Mouse (Mus musculus) intestine, embryonic 16.5 days (tissue): ENCODE measurements around the gene Magi1. TPM values are rescaled to one million over a fixed set of nuclear protein-coding genes. Genes with fewer than 3 reads are reported as not detected.

ENCODE experiments used
- ATAC-seq: fragments of 200-750 bp; cut with Nextera tagmentation; 2 replicates; pipeline ENCODE4 v1.8.0; 2017; ENCODE audit warnings: moderate TSS enrichment, moderate library complexity
- H3K27ac ChIP-seq: fragments of 300-500 bp; sonication (generic); 2 replicates; pipeline ENCODE4 v1.5.1; 2014; ENCODE audit warnings: mild to moderate bottlenecking, low read length
- H3K27me3 ChIP-seq: fragments of 300-500 bp; sonication (generic); replicated peaks from 2 replicates; pipeline ENCODE4 v1.6.1; 2014; ENCODE audit warnings: low read length, control low read depth, mixed read lengths; ENCODE audit not compliant: control insufficient read depth, insufficient read depth
- H3K36me3 ChIP-seq: fragments of 300-500 bp; sonication (generic); 2 replicates; pipeline ENCODE4 v1.6.1; 2014; ENCODE audit warnings: low read length, control low read depth; ENCODE audit not compliant: control insufficient read depth, insufficient read depth
- H3K4me1 ChIP-seq: fragments of 300-500 bp; sonication (generic); 2 replicates; pipeline ENCODE4 v1.6.1; 2014; ENCODE audit warnings: low read length, control low read depth, mixed read lengths; ENCODE audit not compliant: control insufficient read depth, insufficient read depth
- H3K4me2 ChIP-seq: fragments of 300-500 bp; sonication (generic); 2 replicates; pipeline ENCODE4 v1.6.1; 2014; ENCODE audit warnings: low read depth, low read length, control low read depth
- H3K4me3 ChIP-seq: fragments of 300-500 bp; sonication (generic); 2 replicates; pipeline ENCODE4 v1.5.1; 2014; ENCODE audit warnings: mild to moderate bottlenecking, low read length
- H3K9ac ChIP-seq: fragments of 300-500 bp; sonication (generic); 2 replicates; pipeline ENCODE4 v1.6.1; 2014; ENCODE audit warnings: low read depth, low read length
- H3K9me3 ChIP-seq: fragments of 300-500 bp; sonication (generic); 2 replicates; pipeline ENCODE4 v1.6.1; 2016; ENCODE audit warnings: low read length, control low read depth; ENCODE audit not compliant: control insufficient read depth
- WGBS: fragments of 180-500 bp; shearing (Covaris S2); extraction: QIAGEN DNeasy Blood & Tissue Kit; methylation state at CpG from one replicate; pipeline ENCODE4 v1.1.7; 2014; 5-methylcytosine and 5-hydroxymethylcytosine counted together
- polyA plus RNA-seq: library from polyadenylated mRNA; unstranded; fragments of >200 nt; fragmentation: Nextera tagmentation; extraction: Ambion mirVana; gene quantifications from 2 replicates; pipeline ENCODE4 v1.2.1, GENCODE M21; 2015

The Magi1 gene
- polyA plus RNA-seq, 1 experiment from 2014 or later = 6.7 TPM

DNA sequence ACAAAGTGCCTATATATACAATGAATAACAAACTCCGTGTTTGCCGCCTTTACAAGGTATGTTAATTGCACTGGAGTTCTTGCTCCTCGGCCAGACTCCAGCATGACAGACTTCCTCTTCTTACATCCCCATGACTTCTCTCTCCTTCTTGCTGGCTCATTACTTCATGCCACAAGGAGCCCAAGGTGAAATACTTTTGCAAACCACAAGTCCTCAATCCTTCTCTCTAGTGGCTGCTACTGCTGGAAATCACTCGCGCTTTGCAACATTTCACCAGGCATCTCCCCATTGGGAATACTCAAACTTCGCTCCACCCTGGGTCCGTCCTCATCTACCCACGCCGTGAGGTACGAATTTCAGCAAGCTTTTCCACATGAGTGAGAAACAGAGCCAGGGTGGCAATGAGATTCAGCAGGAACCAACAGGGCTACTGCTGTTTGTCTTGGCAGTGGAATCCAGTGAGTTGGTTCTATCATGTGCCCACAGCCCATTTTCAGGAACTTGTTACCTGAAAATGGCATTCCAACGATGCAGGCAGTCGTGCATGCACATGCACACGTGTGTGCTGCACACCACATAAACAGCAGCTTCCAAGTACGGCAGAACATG lies 88.3 kb downstream of the Magi1 start:
- Histone ChIP-seq H3K4me3 (no peak overlapping the region), H3K27ac (no peak overlapping the region), H3K9ac (no peak overlapping the region), H3K4me1 (peaks cover 19% of the 10 kb centered on the region; the same call in 1 of the 2 replicates), H3K4me2 (no peak overlapping the region), H3K27me3 (no peaks in the 10 kb centered on the region), H3K9me3 (no peaks in the 10 kb centered on the region), H3K36me3 (no peaks in the 10 kb centered on the region)
- no peak for ATAC-seq
- 71% methylated on average over 14 of the region's 14 CpGs for WGBS

DNA sequence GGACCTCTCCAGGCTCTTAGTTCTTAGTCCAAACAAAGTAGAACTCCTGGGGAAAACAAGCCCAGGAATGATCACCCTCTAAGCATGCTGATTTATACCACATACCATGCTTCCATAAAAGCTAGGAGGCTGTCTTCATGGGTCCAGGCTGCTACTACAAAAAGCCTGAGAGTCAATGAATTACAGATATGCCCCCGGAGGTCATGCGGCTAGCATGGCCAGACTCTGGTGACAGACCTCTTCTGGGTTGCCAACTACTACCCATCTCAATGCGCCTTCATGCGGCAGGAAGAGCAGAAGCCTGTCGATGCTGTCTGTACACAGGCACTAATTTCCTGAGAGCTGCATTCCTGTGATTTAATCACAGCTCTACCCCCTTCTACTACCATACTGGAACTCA lies 92.9 kb downstream of the Magi1 start:
- no peaks in the 10 kb centered on the region for H3K36me3 ChIP-seq
- H3K27ac ChIP-seq = no peak overlapping the region
- no peak overlapping the region for H3K4me3 ChIP-seq
- 55% methylated on average over 5 of the region's 5 CpGs for WGBS
- no peak overlapping the region for H3K4me2 ChIP-seq
- peaks cover 23% of the 10 kb centered on the region for H3K4me1 ChIP-seq
- H3K9ac ChIP-seq = no peak overlapping the region
- ATAC-seq = no peak
- no peaks in the 10 kb centered on the region for H3K9me3 ChIP-seq
- no peaks in the 10 kb centered on the region for H3K27me3 ChIP-seq

DNA sequence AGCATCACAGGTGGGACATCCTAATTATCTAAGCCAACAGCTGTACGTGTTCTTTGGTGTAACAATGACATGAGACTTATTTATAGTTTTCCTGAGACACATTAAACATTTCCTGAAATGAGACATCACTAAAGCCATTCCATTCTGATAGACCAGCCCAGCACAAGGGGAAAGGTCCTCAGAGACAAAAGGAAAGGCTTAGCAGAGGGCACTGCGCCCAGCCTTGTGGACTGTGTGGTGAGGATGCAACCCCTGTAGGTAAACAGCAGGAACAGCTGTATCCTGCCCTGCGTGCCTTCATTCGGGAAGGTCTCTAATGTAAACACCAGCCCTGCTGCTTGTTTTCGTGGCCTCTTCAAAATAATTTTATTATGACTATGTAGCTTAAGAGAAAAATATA lies 94.3 kb downstream of the Magi1 start:
- H3K27me3 ChIP-seq = no peaks in the 10 kb centered on the region
- H3K9me3 ChIP-seq = no peaks in the 10 kb centered on the region
- H3K4me3 ChIP-seq = no peak overlapping the region
- H3K4me2 ChIP-seq = no peak overlapping the region
- ATAC-seq = no peak
- no peak overlapping the region for H3K9ac ChIP-seq
- H3K36me3 ChIP-seq = no peaks in the 10 kb centered on the region
- WGBS = 41% methylated on average over 5 of the region's 5 CpGs
- H3K27ac ChIP-seq = no peak overlapping the region
- peaks cover 24% of the 10 kb centered on the region for H3K4me1 ChIP-seq

DNA sequence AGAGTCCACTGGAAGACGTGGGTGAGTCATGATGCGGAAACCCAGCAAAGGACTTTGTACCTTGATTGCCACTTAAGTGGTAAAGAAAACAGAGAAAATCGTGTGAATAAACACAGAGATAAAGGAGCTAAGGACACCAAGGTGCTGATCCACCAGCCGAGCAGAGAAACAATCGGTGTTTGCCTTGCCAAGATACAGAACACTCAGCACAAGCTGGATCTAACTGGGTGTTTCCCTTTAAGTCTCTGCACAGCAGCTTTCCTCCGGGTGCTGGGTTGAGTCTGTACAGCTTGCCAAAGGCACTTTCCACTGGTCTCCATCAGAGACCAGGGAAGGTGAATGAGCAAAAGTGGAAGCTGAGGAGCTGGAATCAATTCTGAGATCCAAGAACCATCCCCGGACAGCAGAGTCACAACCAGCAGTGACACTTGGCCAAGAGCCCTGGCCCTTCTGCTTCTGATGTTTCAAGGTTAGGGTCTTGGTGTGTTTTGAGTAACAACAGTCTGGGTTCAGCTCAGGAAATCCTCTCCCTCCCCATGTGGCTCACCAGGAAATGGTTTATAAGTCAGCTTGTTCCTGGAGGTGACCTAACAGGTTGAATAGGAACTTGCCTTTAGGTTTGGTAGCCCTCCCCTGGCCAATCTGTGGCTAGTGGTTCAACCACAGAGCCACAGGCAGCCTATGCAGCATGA lies 96.9 kb downstream of the Magi1 start:
- peak; percentile 77 for ATAC-seq
- H3K9ac ChIP-seq = peak overlapping the region; percentile 38; the same call in 1 of the 2 replicates
- H3K4me3 ChIP-seq = peak overlapping the region; percentile 8; the same call in 1 of the 2 replicates
- peak overlapping the region; percentile 37 for H3K4me2 ChIP-seq
- no peaks in the 10 kb centered on the region for H3K27me3 ChIP-seq
- 33% methylated on average over 7 of the region's 7 CpGs for WGBS
- H3K27ac ChIP-seq = peak overlapping the region; percentile 94
- H3K36me3 ChIP-seq = no peaks in the 10 kb centered on the region
- no peaks in the 10 kb centered on the region for H3K9me3 ChIP-seq
- H3K4me1 ChIP-seq = peaks cover 49% of the 10 kb centered on the region

DNA sequence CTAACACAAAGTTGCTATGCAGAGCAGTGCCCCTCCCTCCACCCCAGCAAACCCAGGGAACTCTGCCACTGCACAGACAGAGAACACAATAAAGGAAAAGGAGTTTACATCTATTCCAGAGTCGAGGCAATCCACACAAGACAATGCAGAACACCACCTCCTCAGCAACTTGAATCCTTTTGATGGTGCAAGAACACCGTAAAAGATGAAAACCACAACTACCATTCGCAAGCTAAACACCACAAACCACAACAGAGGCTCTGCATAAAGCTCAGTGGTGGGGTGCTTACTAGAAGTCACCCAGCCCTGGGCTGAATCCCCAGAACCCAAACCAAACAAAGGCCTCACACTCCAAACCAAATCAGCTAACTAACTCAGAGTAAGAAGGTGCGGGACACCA lies 99.4 kb downstream of the Magi1 start:
- H3K36me3 ChIP-seq = no peaks in the 10 kb centered on the region
- H3K27ac ChIP-seq = peak overlapping the region; percentile 60
- H3K9ac ChIP-seq = 0 out of 2 replicates have a peak overlapping the region, but pooled peaks have one; percentile 25
- H3K4me2 ChIP-seq = no peak overlapping the region
- H3K4me3 ChIP-seq = no peak overlapping the region
- peaks cover 43% of the 10 kb centered on the region for H3K4me1 ChIP-seq
- WGBS = 75% methylated on average over 4 of the region's 4 CpGs
- ATAC-seq = no peak
- no peaks in the 10 kb centered on the region for H3K27me3 ChIP-seq
- no peaks in the 10 kb centered on the region for H3K9me3 ChIP-seq

DNA sequence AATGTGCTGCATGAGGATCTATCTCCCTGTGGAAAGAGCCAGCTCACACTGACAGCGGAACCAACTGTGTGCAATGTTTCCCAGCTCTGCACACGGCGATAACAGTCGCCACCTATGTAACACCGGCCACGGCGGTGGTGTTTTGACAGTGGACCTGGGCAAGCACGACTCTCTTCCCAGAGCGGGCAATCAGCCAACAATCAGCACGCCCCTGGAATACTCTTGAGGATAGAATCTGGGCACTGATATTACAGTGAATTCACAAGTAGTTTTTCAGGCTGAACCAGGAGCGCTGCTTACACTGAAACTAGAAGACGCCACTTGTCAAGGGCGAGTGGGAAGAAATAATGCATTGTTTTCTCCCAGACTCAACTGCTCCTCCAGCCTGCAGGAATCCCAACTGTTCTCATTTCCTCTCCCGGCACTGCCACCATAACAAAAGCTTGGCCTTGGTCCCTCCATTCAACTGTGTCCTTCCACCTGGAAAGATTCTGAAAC lies 100.3 kb downstream of the Magi1 start:
- H3K4me3 ChIP-seq = no peak overlapping the region
- H3K36me3 ChIP-seq = no peaks in the 10 kb centered on the region
- 0 out of 2 replicates have a peak overlapping the region, but pooled peaks have one; percentile 10 for H3K9ac ChIP-seq
- H3K9me3 ChIP-seq = no peaks in the 10 kb centered on the region
- peaks cover 42% of the 10 kb centered on the region for H3K4me1 ChIP-seq
- 0 out of 2 replicates have a peak, but pooled peaks have one; percentile 15 for ATAC-seq
- peak overlapping the region; percentile 32 for H3K4me2 ChIP-seq
- no peaks in the 10 kb centered on the region for H3K27me3 ChIP-seq
- peak overlapping the region; percentile 60; the same call in 1 of the 2 replicates for H3K27ac ChIP-seq
- WGBS = 43% methylated on average over 14 of the region's 14 CpGs

DNA sequence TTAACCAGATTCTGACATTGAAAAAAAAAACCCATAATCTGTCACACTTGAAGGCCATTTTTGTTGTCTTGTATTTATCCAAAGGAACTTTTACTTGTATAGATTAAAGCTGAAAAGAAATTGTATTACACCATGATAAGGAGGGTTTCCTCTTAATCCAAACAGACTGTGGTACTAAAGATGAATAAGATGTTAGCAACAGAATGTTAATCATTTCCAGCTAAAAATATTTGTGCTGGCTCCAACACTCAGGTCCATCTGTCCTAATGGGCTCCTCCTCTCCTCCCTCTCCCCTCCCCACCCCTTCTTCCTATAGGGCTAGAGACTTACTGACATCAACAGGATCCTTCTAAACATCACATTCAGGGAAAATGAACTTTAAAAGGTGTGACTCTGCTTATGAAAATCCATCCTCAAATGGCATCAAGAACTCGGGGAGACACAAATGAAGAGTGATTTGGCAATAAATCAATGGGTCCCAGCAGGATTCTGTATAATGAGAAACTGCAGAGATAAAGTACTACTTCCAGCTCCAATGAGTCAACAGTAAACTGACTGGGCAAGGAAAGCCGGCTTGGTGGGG lies 102.0 kb downstream of the Magi1 start:
- no peaks in the 10 kb centered on the region for H3K9me3 ChIP-seq
- WGBS = 14% methylated on average over 2 of the region's 2 CpGs
- H3K4me1 ChIP-seq = peaks cover 46% of the 10 kb centered on the region
- ATAC-seq = no peak
- H3K36me3 ChIP-seq = no peaks in the 10 kb centered on the region
- H3K27me3 ChIP-seq = no peaks in the 10 kb centered on the region
- no peak overlapping the region for H3K4me3 ChIP-seq
- no peak overlapping the region for H3K9ac ChIP-seq
- H3K27ac ChIP-seq = peak overlapping the region; percentile 49; the same call in 1 of the 2 replicates
- no peak overlapping the region for H3K4me2 ChIP-seq

DNA sequence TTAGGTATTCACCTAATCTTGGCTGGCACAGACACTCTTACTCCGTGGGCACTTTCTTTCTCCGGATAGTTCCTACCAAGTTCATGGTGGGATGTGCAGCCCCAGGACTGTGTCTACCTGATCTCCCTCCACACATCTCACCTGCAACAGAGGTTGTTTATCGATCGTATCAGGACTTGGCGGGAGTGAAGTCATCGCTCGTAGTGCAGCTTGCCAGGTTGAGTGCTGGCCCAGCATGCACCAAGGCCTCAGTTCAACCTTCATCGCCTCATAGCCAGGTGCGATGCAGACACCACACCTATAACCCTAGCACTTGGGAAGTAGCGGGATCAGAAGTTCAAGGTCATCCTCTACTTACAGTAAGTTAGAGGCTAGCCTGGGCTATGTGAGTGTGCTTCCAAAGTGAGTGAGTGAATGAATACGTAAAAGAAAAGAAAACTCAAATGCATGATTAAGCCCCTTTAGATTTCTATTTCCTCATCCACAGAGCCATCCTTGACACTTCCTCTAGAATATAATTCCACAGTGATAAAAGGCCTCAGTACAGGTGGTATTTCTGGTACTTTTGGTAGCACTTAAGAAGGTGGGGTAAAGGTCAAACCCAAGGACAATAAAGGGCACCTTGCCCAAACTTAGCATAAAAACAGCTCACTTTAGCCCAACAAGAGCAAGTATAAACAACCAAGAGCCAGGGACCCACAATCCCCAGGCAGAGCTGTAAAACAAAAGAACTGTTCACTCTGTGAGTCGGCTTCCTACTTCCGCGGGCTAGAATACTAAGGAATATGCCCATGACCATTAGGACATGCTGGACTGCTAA lies 103.2 kb downstream of the Magi1 start:
- Histone ChIP-seq H3K36me3 (no peaks in the 10 kb centered on the region), H3K27me3 (no peaks in the 10 kb centered on the region), H3K9ac (no peak overlapping the region), H3K9me3 (no peaks in the 10 kb centered on the region), H3K4me1 (peaks cover 38% of the 10 kb centered on the region), H3K4me2 (no peak overlapping the region), H3K27ac (no peak overlapping the region), H3K4me3 (no peak overlapping the region)
- WGBS = 84% methylated on average over 14 of the region's 14 CpGs
- no peak for ATAC-seq

DNA sequence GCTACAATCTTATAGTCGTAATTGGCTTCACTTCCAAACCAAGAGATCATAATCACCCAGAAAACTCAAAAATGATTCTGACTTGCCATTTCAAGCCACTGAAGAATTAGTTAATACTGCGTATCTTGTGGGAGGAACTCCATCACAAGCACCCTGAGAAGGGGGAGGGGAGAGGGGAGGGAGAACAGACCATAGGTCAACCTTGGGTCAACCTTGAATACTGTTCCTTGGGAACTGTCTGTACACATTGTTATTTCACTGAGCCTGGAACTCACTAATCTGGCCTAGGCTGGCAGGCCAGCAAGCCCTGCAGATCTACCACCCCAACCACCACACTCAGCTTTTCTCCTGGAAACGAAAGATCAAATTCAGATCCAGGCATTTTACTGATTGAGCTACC lies 106.2 kb downstream of the Magi1 start:
- no peaks in the 10 kb centered on the region for H3K9me3 ChIP-seq
- WGBS = 77% methylated on average over 3 of the region's 3 CpGs

More for the DNA sequence above, 106.2 kb downstream of the Magi1 start:
- no peak for ATAC-seq
- Histone ChIP-seq H3K27ac (no peak overlapping the region), H3K9ac (no peak overlapping the region), H3K27me3 (no peaks in the 10 kb centered on the region), H3K36me3 (no peaks in the 10 kb centered on the region), H3K4me2 (no peak overlapping the region), H3K4me3 (no peak overlapping the region), H3K4me1 (peaks cover 12% of the 10 kb centered on the region; the same call in 1 of the 2 replicates)
